Mouse (Mus musculus) ES-Bruce4 (cell line): ENCODE data around the gene Arpc5. TPM values are rescaled to one million over a fixed set of nuclear protein-coding genes. Genes with fewer than 3 reads are reported as not detected.

Experiments
- H3K27ac ChIP-seq: 2 replicates; pipeline ENCODE4 v1.5.1; 2012; ENCODE audit warnings: low read length, inconsistent platforms; ENCODE audit not compliant: insufficient read depth
- H3K27me3 ChIP-seq: 2 replicates; pipeline ENCODE4 v1.6.1; 2012; ENCODE audit warnings: mild to moderate bottlenecking, low read length, inconsistent platforms; ENCODE audit not compliant: control insufficient read depth, poor library complexity, insufficient read depth, severe bottlenecking
- H3K36me3 ChIP-seq: 2 replicates; pipeline ENCODE4 v1.6.1; 2012; ENCODE audit warnings: inconsistent platforms, mild to moderate bottlenecking, low read length, moderate library complexity; ENCODE audit not compliant: control insufficient read depth, poor library complexity, insufficient read depth, severe bottlenecking
- H3K4me1 ChIP-seq: one replicate; pipeline ENCODE4 v1.8.1; 2011; ENCODE audit warnings: low read length; ENCODE audit not compliant: control insufficient read depth, insufficient read depth
- H3K4me3 ChIP-seq: 2 replicates; pipeline ENCODE4 v1.5.1; 2011; ENCODE audit warnings: low read depth, mild to moderate bottlenecking, low read length
- H3K9ac ChIP-seq: 2 replicates; pipeline ENCODE4 v1.6.1; 2012; ENCODE audit warnings: low read depth, mild to moderate bottlenecking, inconsistent platforms; ENCODE audit not compliant: poor library complexity, severe bottlenecking
- H3K9me3 ChIP-seq: replicated peaks from 2 replicates; pipeline ENCODE4 v1.6.1; 2012; ENCODE audit warnings: mild to moderate bottlenecking, low read length, inconsistent platforms; ENCODE audit not compliant: control insufficient read depth, poor library complexity, insufficient read depth, severe bottlenecking
- CTCF ChIP-seq: IDR thresholded peaks from one replicate; pipeline ENCODE4 v1.8.1; 2011; ENCODE audit warnings: low read depth, low read length
- EP300 ChIP-seq: IDR thresholded peaks from 2 replicates; pipeline ENCODE4 v1.6.1; 2011; ENCODE audit warnings: low read depth, low read length; ENCODE audit not compliant: insufficient read depth
- POLR2A ChIP-seq: IDR thresholded peaks from one replicate; pipeline ENCODE4 v1.8.1; 2011; ENCODE audit warnings: low read length; ENCODE audit not compliant: insufficient read depth
- polyA plus RNA-seq: library from polyadenylated mRNA; stranded (reverse); fragments of >200 nt; gene quantifications from 2 replicates; pipeline ENCODE4 v1.2.4, GENCODE M21; 2011; ENCODE audit warnings: low read depth; ENCODE audit not compliant: missing spikeins, insufficient read depth, insufficient read length

Gene Arpc5
- polyA plus RNA-seq, 1 experiment = 113 TPM

GRCm38 (mm10) chr1:152749276-152749675, 17.1 kb upstream of the Arpc5 start:
- TF ChIP-seq EP300 = no peak
- TF ChIP-seq CTCF = no peak
- TF ChIP-seq POLR2A = no peak
- no peaks in the 10 kb centered on the region for H3K27me3 ChIP-seq
- H3K36me3 ChIP-seq = no peaks in the 10 kb centered on the region
- no peak overlapping the region for H3K9ac ChIP-seq
- no peak overlapping the region for H3K4me3 ChIP-seq
- no peaks in the 10 kb centered on the region for H3K4me1 ChIP-seq
- H3K27ac ChIP-seq = no peak overlapping the region
- H3K9me3 ChIP-seq = no peaks in the 10 kb centered on the region

DNA sequence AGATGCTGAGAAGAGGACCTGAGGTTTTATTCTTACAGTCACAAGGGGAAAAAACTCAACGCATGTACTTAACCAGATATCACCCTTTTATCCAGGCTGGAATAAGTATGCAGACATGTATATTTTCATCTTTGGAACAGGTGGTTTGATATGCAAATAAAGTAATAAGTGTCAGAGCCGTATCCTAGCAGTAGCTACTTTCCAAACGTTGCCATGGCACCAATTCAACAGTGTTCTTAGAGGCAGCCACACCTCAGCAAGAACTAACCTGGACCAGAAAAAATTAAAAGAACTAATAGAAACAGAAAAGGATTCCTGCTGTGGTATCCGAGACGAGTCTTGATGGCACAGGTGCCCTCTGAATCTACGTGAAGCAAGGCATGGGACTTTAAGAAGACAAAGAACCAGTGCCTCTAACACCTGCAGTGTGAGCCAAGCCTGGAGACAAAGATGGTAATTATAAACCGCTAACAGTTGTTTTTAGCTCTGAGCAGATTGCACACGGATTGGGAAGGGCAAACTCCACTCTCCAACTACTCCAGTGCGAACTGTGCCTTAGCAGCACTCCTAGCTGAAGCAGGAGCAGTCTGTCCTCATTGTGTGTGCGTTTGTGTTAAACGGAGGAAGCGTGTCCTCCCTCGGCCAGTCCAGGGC, 15.9 kb upstream of the Arpc5 start, which contains the start of gene Apobec4:
Gene Apobec4, plus strand, starts transcription at position 240 of the 654 bp plus-strand sequence.
- H3K4me1 ChIP-seq = no peaks in the 10 kb centered on the region
- no peaks in the 10 kb centered on the region for H3K27me3 ChIP-seq
- H3K4me3 ChIP-seq = no peak within 1 kb of the TSS
- H3K36me3 ChIP-seq = no peaks in the 10 kb centered on the region
- no peak within 1 kb of the TSS for H3K27ac ChIP-seq
- H3K9ac ChIP-seq = no peak within 1 kb of the TSS
- TF ChIP-seq POLR2A (no peak), EP300 (no peak), CTCF (no peak)
- no peaks in the 10 kb centered on the region for H3K9me3 ChIP-seq

- TF ChIP-seq EP300 (no peak), CTCF (no peak), POLR2A (no peak)
- Histone ChIP-seq H3K4me1 (no peaks in the 10 kb centered on the region), H3K9me3 (no peaks in the 10 kb centered on the region), H3K4me3 (no peak overlapping the region), H3K27ac (no peak overlapping the region), H3K27me3 (peaks cover 4% of the 10 kb centered on the region; the same call in 1 of the 2 replicates), H3K36me3 (no peaks in the 10 kb centered on the region), H3K9ac (no peak overlapping the region)
Measured at GRCm38 (mm10) chr1:152761791-152762190, 4.6 kb upstream of the Arpc5 start.

DNA sequence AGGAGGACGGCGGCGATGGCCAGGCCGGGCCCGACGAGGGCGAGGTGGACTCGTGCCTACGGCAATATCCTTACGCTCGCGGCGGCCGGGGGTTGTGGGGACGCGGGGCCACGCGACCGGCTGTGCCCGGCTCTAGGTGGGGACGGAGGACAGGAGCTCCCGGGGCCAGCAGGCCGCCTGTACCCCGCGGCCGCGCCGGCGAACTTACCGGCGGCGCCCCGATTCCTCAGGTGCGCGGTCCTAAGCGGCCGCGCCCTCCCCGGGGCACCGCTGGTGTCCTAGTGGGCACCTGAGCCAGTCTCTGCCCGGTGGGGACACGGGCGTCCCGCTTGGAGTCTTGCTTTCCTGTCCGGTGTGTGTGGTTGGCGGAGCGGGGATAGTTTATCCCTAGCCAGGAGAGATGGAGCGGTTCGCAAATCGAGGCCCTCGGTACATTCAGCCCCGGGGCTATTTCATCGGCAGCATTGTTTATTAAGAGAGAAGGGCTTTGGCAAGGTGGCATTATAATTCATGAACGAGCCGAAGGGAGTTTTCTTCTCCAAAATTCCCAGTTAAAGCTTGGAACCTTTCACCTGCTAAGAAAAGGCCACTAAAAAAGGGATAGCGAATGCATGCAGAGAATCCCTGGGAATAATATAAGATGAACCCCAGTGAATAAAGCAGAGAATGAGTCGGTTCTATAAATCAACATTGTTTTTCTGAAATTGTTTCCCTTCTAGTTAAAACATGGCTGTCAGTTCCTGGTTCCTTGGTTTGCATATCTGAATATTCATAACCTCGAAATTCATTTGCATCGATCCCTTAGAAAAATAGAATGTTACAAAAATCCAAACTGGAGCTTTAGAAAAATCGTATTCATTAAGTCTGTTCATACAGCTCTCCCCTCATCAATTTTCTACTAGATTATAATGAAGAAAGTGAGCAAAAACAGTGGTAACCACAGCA, 734 bp downstream of the Arpc5 start:
- peak overlapping the region; percentile 90 for H3K9ac ChIP-seq
- no peak overlapping the region for H3K27ac ChIP-seq
- H3K4me3 ChIP-seq = peak overlapping the region; percentile 97
- peaks cover 29% of the 10 kb centered on the region for H3K36me3 ChIP-seq
- H3K27me3 ChIP-seq = peaks cover 4% of the 10 kb centered on the region; the same call in 1 of the 2 replicates
- no peak for TF ChIP-seq CTCF
- no peak for TF ChIP-seq EP300
- TF ChIP-seq POLR2A = no peak
- no peaks in the 10 kb centered on the region for H3K4me1 ChIP-seq
- H3K9me3 ChIP-seq = no peaks in the 10 kb centered on the region

DNA sequence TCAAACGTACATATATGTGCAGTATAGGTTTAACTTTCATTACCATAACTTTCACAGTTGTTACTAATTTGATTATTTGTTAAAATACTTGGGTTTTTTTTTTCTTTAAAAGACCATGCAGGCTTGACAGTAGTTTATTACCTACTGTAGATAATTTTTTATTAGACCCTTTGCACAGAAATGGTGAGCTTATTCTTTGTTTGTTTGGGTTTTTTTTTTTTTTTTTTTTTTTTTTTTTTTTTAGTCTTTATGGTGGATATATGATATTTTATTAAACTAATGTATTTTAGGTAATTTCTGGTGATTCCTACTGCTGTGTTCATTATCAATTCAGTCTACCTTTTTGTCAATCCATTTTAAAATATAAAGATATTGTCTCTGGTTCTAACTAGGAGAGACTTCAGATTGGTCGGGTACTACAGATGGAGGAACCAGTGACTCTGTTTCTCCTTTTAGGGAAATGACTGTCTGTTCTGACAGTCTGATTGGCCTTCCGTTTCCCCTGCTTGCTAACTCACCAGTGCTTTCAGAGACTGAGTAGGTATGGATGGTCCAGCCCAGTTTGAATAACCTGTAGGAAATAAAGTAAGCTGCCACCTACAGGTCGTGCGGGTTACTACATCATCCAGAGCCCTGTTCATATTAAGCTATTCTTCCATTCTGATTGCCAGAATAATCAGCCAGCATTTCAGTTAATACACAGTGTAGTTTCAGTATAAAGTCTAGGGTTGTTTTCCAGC, 1.6 kb downstream of the Arpc5 start:
- H3K27me3 ChIP-seq = peaks cover 4% of the 10 kb centered on the region; the same call in 1 of the 2 replicates
- H3K27ac ChIP-seq = no peak overlapping the region
- H3K4me1 ChIP-seq = no peaks in the 10 kb centered on the region
- no peak overlapping the region for H3K4me3 ChIP-seq
- peak; percentile 3 for TF ChIP-seq CTCF
- TF ChIP-seq POLR2A = no peak
- no peaks in the 10 kb centered on the region for H3K9me3 ChIP-seq
- H3K9ac ChIP-seq = no peak overlapping the region
- peaks cover 37% of the 10 kb centered on the region for H3K36me3 ChIP-seq
